Mouse (Mus musculus) bone marrow, adult 2 months (tissue): Measurements from ENCODE around the gene Eps8. TPM values are rescaled to one million over a fixed set of nuclear protein-coding genes. Genes with fewer than 3 reads are reported as not detected.

Source experiments
- H3K27ac ChIP-seq: fragments of 200-500 bp; 2 replicates; pipeline ENCODE4 v1.5.1; 2012; ENCODE audit warnings: low read depth, mild to moderate bottlenecking, control low read depth, inconsistent platforms, low read length; ENCODE audit not compliant: control insufficient read depth, poor library complexity, insufficient read depth
- H3K4me1 ChIP-seq: fragments of 200-500 bp; 2 replicates; pipeline ENCODE4 v1.6.1; 2011; ENCODE audit warnings: low read length; ENCODE audit not compliant: control insufficient read depth, insufficient read depth
- H3K4me3 ChIP-seq: fragments of 200-500 bp; replicated peaks from 2 replicates; pipeline ENCODE3; 2011; ENCODE audit warnings: mild to moderate bottlenecking, low read depth, low read length, control low read depth; ENCODE audit not compliant: control insufficient read depth
- CTCF ChIP-seq: fragments of 200-500 bp; IDR thresholded peaks from 2 replicates; pipeline ENCODE4 v1.5.1; 2011; ENCODE audit warnings: low read length, control low read depth; ENCODE audit not compliant: control insufficient read depth, insufficient read depth
- POLR2A ChIP-seq: fragments of 200-500 bp; IDR thresholded peaks from 2 replicates; pipeline ENCODE4 v1.6.1; 2011; ENCODE audit warnings: low read depth, mild to moderate bottlenecking, control low read depth, low read length, borderline replicate concordance; ENCODE audit not compliant: control insufficient read depth
- WGBS: fragments of 180-500 bp; shearing (Covaris S2); methylation state at CpG from one replicate; pipeline ENCODE4 v1.1.7; 2018; 5-methylcytosine and 5-hydroxymethylcytosine counted together
- polyA plus RNA-seq: library from polyadenylated mRNA; stranded (reverse); fragments of >200 nt; gene quantifications from 2 replicates; pipeline ENCODE4 v1.2.4, GENCODE M21; 2011; ENCODE audit warnings: low replicate concordance; ENCODE audit not compliant: missing spikeins, insufficient read depth, insufficient read length

Eps8 gene
- polyA plus RNA-seq, 1 experiment = 4.2 TPM

GRCm38 (mm10) chr6:137688506-137689105 lies 33.9 kb upstream of the Eps8 start:
- 78% methylated on average over 11 of the region's 11 CpGs for WGBS
- no peak overlapping the region for H3K4me3 ChIP-seq

GRCm38 (mm10) chr6:137688079-137688478 lies 33.4 kb upstream of the Eps8 start:
- WGBS = 79% methylated on average over 3 of the region's 3 CpGs
- no peak overlapping the region for H3K4me3 ChIP-seq
- no peaks in the 10 kb centered on the region for H3K4me1 ChIP-seq
- no peak overlapping the region for H3K27ac ChIP-seq
- no peak for TF ChIP-seq CTCF
- no peak for TF ChIP-seq POLR2A

More at GRCm38 (mm10) chr6:137688506-137689105, 33.9 kb upstream of the Eps8 start:
- H3K4me1 ChIP-seq = no peaks in the 10 kb centered on the region
- no peak for TF ChIP-seq CTCF
- no peak for TF ChIP-seq POLR2A
- no peak overlapping the region for H3K27ac ChIP-seq

GRCm38 (mm10) chr6:137687667-137688066 lies 33.0 kb upstream of the Eps8 start:
- 80% methylated on average over 5 of the region's 5 CpGs for WGBS
- TF ChIP-seq CTCF (no peak), POLR2A (no peak)
- no peaks in the 10 kb centered on the region for H3K4me1 ChIP-seq
- no peak overlapping the region for H3K27ac ChIP-seq
- no peak overlapping the region for H3K4me3 ChIP-seq

GRCm38 (mm10) chr6:137682629-137683028 lies 28.0 kb upstream of the Eps8 start:
- TF ChIP-seq CTCF (no peak), POLR2A (no peak)
- H3K4me3 ChIP-seq = no peak overlapping the region
- 57% methylated on average over 2 of the region's 2 CpGs for WGBS

GRCm38 (mm10) chr6:137681000-137681399 lies 26.3 kb upstream of the Eps8 start:
- Histone ChIP-seq H3K4me3 (no peak overlapping the region), H3K4me1 (no peaks in the 10 kb centered on the region), H3K27ac (no peak overlapping the region)
- no peak for TF ChIP-seq POLR2A
- 74% methylated on average over 2 of the region's 2 CpGs for WGBS

More at GRCm38 (mm10) chr6:137682629-137683028, 28.0 kb upstream of the Eps8 start:
- Histone ChIP-seq H3K4me1 (no peaks in the 10 kb centered on the region), H3K27ac (no peak overlapping the region)

- Histone ChIP-seq H3K4me1 (no peaks in the 10 kb centered on the region), H3K27ac (no peak overlapping the region), H3K4me3 (no peak overlapping the region)
- TF ChIP-seq POLR2A = no peak
- TF ChIP-seq CTCF = no peak
- 82% methylated on average over 12 of the region's 12 CpGs for WGBS
Measured at GRCm38 (mm10) chr6:137676581-137676980, 21.9 kb upstream of the Eps8 start.

GRCm38 (mm10) chr6:137675556-137675955 lies 20.9 kb upstream of the Eps8 start:
- 82% methylated on average over 5 of the region's 5 CpGs for WGBS
- Histone ChIP-seq H3K27ac (no peak overlapping the region), H3K4me1 (no peaks in the 10 kb centered on the region), H3K4me3 (no peak overlapping the region)
- TF ChIP-seq CTCF = no peak

GRCm38 (mm10) chr6:137673301-137673700 lies 18.6 kb upstream of the Eps8 start:
- H3K4me3 ChIP-seq = no peak overlapping the region
- no peak overlapping the region for H3K27ac ChIP-seq
- 84% methylated on average over 15 of the region's 15 CpGs for WGBS
- no peaks in the 10 kb centered on the region for H3K4me1 ChIP-seq
- TF ChIP-seq POLR2A (no peak), CTCF (no peak)

GRCm38 (mm10) chr6:137671561-137671960 lies 16.9 kb upstream of the Eps8 start:
- no peak overlapping the region for H3K27ac ChIP-seq
- TF ChIP-seq CTCF (no peak), POLR2A (no peak)
- WGBS = 83% methylated on average over 10 of the region's 10 CpGs
- H3K4me1 ChIP-seq = no peaks in the 10 kb centered on the region
- H3K4me3 ChIP-seq = no peak overlapping the region
